Mouse (Mus musculus): ENCODE measurements around the gene Gpx1.
"Not testable (repeated sequence)": the region's sequence is repeated elsewhere in the genome, so short reads cannot be mapped to it uniquely, and the experiment has no call there.

Gene Gpx1

GRCm38 (mm10) chr9:108338886-108339781 lies at the start of gene Gpx1:
TSS of gene Gpx1 (plus strand) at chr9:108338903.
- peak; percentile 96 for DNase-seq (ENCODE audit: low spot score)

GRCm38 (mm10) chr9:108289347-108289746 lies 49.4 kb upstream of the Gpx1 start:
- DNase-seq (ENCODE audit: low spot score), result no peak

GRCm38 (mm10) chr9:108290016-108290750 lies 48.5 kb upstream of the Gpx1 start, which contains the start of gene Nicn1:
TSS of gene Nicn1 (plus strand) at chr9:108290429.
- peak; percentile 90 for DNase-seq (ENCODE audit: low spot score)

GRCm38 (mm10) chr9:108290773-108291172 lies 47.9 kb upstream of the Gpx1 start:
- no peak for DNase-seq (ENCODE audit: low spot score)

GRCm38 (mm10) chr9:108296453-108297355 lies 42.0 kb upstream of the Gpx1 start, which contains the start of gene Amt:
TSS of gene Amt (plus strand) at chr9:108296853.
- peak; percentile 71 for DNase-seq (ENCODE audit: low spot score)

- DNase-seq (ENCODE audit: low spot score), result peak; percentile 57
Measured at GRCm38 (mm10) chr9:108301853-108302252, 36.9 kb upstream of the Gpx1 start.

GRCm38 (mm10) chr9:108304716-108305115 lies 34.0 kb upstream of the Gpx1 start:
- DNase-seq (ENCODE audit: low spot score), result no peak

GRCm38 (mm10) chr9:108305170-108305569 lies 33.5 kb upstream of the Gpx1 start:
- DNase-seq (ENCODE audit: low spot score), result no peak

- peak; percentile 98 for DNase-seq (ENCODE audit: low spot score)
Measured at GRCm38 (mm10) chr9:108305629-108306520, 32.8 kb upstream of the Gpx1 start, which contains the start of the genes Rhoa and Tcta. TSS of gene Rhoa (plus strand) at chr9:108306129. TSS of gene Tcta (minus strand) at chr9:108306160.

- peak; percentile 83 for DNase-seq (ENCODE audit: low spot score)
Measured at GRCm38 (mm10) chr9:108306571-108306980, 32.1 kb upstream of the Gpx1 start.

GRCm38 (mm10) chr9:108307021-108307807 lies 31.5 kb upstream of the Gpx1 start:
- no peak for DNase-seq (ENCODE audit: low spot score)

- DNase-seq (ENCODE audit: low spot score), result no peak
Measured at GRCm38 (mm10) chr9:108308141-108308540, 30.6 kb upstream of the Gpx1 start.

GRCm38 (mm10) chr9:108317572-108317971 lies 21.1 kb upstream of the Gpx1 start:
- DNase-seq (ENCODE audit: low spot score), result no peak

- no peak for DNase-seq (ENCODE audit: low spot score)
Measured at GRCm38 (mm10) chr9:108318462-108318861, 20.2 kb upstream of the Gpx1 start.

GRCm38 (mm10) chr9:108322054-108322453 lies 16.6 kb upstream of the Gpx1 start:
- DNase-seq (ENCODE audit: low spot score), result not testable (repeated sequence)

- no peak for DNase-seq (ENCODE audit: low spot score)
Measured at GRCm38 (mm10) chr9:108324784-108325183, 13.9 kb upstream of the Gpx1 start.

GRCm38 (mm10) chr9:108325811-108326210 lies 12.9 kb upstream of the Gpx1 start:
- no peak for DNase-seq (ENCODE audit: low spot score)

- DNase-seq (ENCODE audit: low spot score), result no peak
Measured at GRCm38 (mm10) chr9:108337848-108338550, 704 bp upstream of the Gpx1 start.

- no peak for DNase-seq (ENCODE audit: low spot score)
Measured at GRCm38 (mm10) chr9:108338551-108338885, 185 bp upstream of the Gpx1 start.

Measured in urinary bladder, postnatal 14 days (tissue).